Mouse (Mus musculus): ENCODE measurements around the gene Gabrg2. TPM values are rescaled to one million over a fixed set of nuclear protein-coding genes. Genes with fewer than 3 reads are reported as not detected.

The Gabrg2 gene
- total RNA-seq (2023) = not detected

DNA sequence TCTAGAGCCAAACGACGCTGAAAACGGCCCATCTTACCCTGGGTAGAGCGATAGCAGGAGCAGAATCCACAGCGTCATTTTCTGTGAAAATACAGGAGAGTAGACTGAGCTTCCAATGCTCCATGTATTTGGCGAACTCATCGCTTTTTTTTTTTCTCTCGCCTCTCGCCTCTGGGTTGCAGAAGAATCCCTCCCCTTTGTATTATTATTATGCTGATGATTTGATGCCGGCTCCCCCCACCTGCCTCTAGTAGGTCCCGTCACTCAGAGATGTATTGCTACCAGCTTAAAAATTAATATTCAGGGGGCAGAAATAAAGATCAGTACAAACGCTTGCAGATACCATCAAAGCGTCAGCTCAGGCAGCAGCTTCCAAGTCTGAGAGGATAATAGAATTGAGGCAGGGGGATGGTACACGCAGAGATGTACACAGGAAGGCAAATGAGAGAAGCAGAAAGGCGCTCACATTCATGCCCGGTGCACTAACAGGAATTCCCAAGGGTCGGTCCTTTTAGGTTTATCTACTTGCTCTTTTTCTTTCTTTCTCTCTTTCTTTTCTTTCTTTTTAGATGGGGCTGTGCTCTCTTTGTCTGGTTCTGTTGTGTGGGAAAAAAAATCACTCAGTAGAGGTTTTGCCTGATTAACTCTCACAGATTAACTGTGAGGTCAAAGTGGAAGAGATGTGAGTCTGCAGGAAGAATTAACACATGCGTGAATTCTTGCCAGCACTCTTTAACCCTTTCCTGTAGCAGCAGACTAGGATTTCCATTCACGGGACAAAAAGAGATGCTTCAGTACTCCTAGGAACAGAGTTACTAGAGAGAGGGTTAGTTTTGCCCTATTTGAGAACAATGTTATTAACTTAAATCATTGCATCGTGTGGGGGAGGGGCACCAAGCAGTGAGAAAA is at the start of gene Gabrg2:
Gene Gabrg2 (minus strand): TSS at position 668 of the 909 bp plus-strand sequence.

Other genes starting within 250 kb of the Gabrg2 start
- not detected for gene Gabra1, start 182.1 kb upstream of the Gabrg2 start, total RNA-seq (2023)

Data from neutrophil, adult 59 days (primary cell).